Mouse (Mus musculus): ENCODE measurements around the gene Hps3. TPM values are rescaled to one million over a fixed set of nuclear protein-coding genes. Genes with fewer than 3 reads are reported as not detected.
"Not testable (repeated sequence)": the region's sequence is repeated elsewhere in the genome, so short reads cannot be mapped to it uniquely, and the experiment has no call there.

Gene Hps3
- polyA plus RNA-seq, 1 experiment from 2014 or later = 14.4 TPM

- Histone ChIP-seq H3K9ac (no peak overlapping the region), H3K36me3 (replicated peaks) (no peaks in the 10 kb centered on the region), H3K27me3 (no peaks in the 10 kb centered on the region), H3K27ac (no peak overlapping the region), H3K4me1 (0 out of 2 replicates have a peak, but pooled peaks cover 3% of the 10 kb centered on the region), H3K4me2 (no peak overlapping the region), H3K9me3 (no peaks in the 10 kb centered on the region), H3K4me3 (replicated peaks) (no peak overlapping the region)
- ATAC-seq (ENCODE audit: low FRiP score) = no peak
- 67% methylated on average over 3 of the region's 3 CpGs for WGBS
Observed at GRCm38 (mm10) chr3:19960570-19961114, 74.5 kb downstream of the Hps3 start.

GRCm38 (mm10) chr3:19958983-19959382 is 76.1 kb downstream of the Hps3 start:
- no peak overlapping the region for H3K4me3 ChIP-seq (replicated peaks)
- 71% methylated on average over 1 of the region's 1 CpGs for WGBS
- no peak for ATAC-seq (ENCODE audit: low FRiP score)
- no peaks in the 10 kb centered on the region for H3K36me3 ChIP-seq (replicated peaks)
- peaks cover 3% of the 10 kb centered on the region; the same call in 1 of the 2 replicates for H3K4me1 ChIP-seq
- no peak overlapping the region for H3K27ac ChIP-seq
- H3K9ac ChIP-seq = no peak overlapping the region
- H3K9me3 ChIP-seq = no peaks in the 10 kb centered on the region
- H3K27me3 ChIP-seq = no peaks in the 10 kb centered on the region
- H3K4me2 ChIP-seq = no peak overlapping the region

GRCm38 (mm10) chr3:19958031-19958430 is 77.1 kb downstream of the Hps3 start:
- Histone ChIP-seq H3K27ac (no peak overlapping the region), H3K27me3 (no peaks in the 10 kb centered on the region), H3K36me3 (replicated peaks) (no peaks in the 10 kb centered on the region), H3K9ac (no peak overlapping the region), H3K4me1 (peaks cover 6% of the 10 kb centered on the region; the same call in 1 of the 2 replicates), H3K4me2 (no peak overlapping the region), H3K9me3 (no peaks in the 10 kb centered on the region), H3K4me3 (replicated peaks) (no peak overlapping the region)
- ATAC-seq (ENCODE audit: low FRiP score) = no peak

GRCm38 (mm10) chr3:19956885-19957284 is 78.2 kb downstream of the Hps3 start, which contains the start of gene Cp:
Cp (plus strand) TSS chr3:19957054.
- Histone ChIP-seq H3K36me3 (replicated peaks) (no peaks in the 10 kb centered on the region), H3K9ac (no peak within 1 kb of the TSS), H3K4me1 (peaks cover 6% of the 10 kb centered on the region; the same call in 1 of the 2 replicates), H3K9me3 (no peaks in the 10 kb centered on the region), H3K4me3 (replicated peaks) (no peak within 1 kb of the TSS), H3K4me2 (no peak within 1 kb of the TSS), H3K27ac (no peak within 1 kb of the TSS), H3K27me3 (no peaks in the 10 kb centered on the region)
- 34% methylated on average over 5 of the region's 5 CpGs for WGBS
- no peak for ATAC-seq (ENCODE audit: low FRiP score)

GRCm38 (mm10) chr3:19953865-19954264 is 81.2 kb downstream of the Hps3 start:
- H3K27me3 ChIP-seq = no peaks in the 10 kb centered on the region
- no peaks in the 10 kb centered on the region for H3K36me3 ChIP-seq (replicated peaks)
- no peaks in the 10 kb centered on the region for H3K9me3 ChIP-seq
- H3K4me2 ChIP-seq = no peak overlapping the region
- H3K9ac ChIP-seq = no peak overlapping the region
- H3K4me1 ChIP-seq = peaks cover 6% of the 10 kb centered on the region; the same call in 1 of the 2 replicates
- peak; percentile 79 for ATAC-seq (ENCODE audit: low FRiP score)
- H3K4me3 ChIP-seq (replicated peaks) = no peak overlapping the region
- 10% methylated on average over 3 of the region's 3 CpGs for WGBS
- H3K27ac ChIP-seq = no peak overlapping the region

GRCm38 (mm10) chr3:19953425-19953824 is 81.7 kb downstream of the Hps3 start:
- WGBS = 8% methylated on average over 1 of the region's 1 CpGs

GRCm38 (mm10) chr3:19949401-19949800 is 85.7 kb downstream of the Hps3 start:
- not testable (repeated sequence) for ATAC-seq (ENCODE audit: low FRiP score); H3K4me1 ChIP-seq; H3K9me3 ChIP-seq; H3K27ac ChIP-seq; H3K36me3 ChIP-seq (replicated peaks); H3K4me2 ChIP-seq; H3K27me3 ChIP-seq; H3K4me3 ChIP-seq (replicated peaks); H3K9ac ChIP-seq
- WGBS = 92% methylated on average over 1 of the region's 1 CpGs

More at GRCm38 (mm10) chr3:19953425-19953824, 81.7 kb downstream of the Hps3 start:
- H3K4me1 ChIP-seq = peaks cover 6% of the 10 kb centered on the region; the same call in 1 of the 2 replicates
- H3K9ac ChIP-seq = no peak overlapping the region
- no peak overlapping the region for H3K4me3 ChIP-seq (replicated peaks)
- no peaks in the 10 kb centered on the region for H3K36me3 ChIP-seq (replicated peaks)
- ATAC-seq (ENCODE audit: low FRiP score) = peak; percentile 40; the same call in 1 of the 2 replicates
- no peaks in the 10 kb centered on the region for H3K27me3 ChIP-seq
- no peak overlapping the region for H3K4me2 ChIP-seq
- H3K9me3 ChIP-seq = no peaks in the 10 kb centered on the region
- H3K27ac ChIP-seq = no peak overlapping the region

- Histone ChIP-seq H3K4me1 (no peaks in the 10 kb centered on the region), H3K9me3 (no peaks in the 10 kb centered on the region), H3K4me2 (no peak overlapping the region), H3K27ac (no peak overlapping the region), H3K9ac (no peak overlapping the region), H3K4me3 (replicated peaks) (no peak overlapping the region), H3K36me3 (replicated peaks) (no peaks in the 10 kb centered on the region), H3K27me3 (no peaks in the 10 kb centered on the region)
- ATAC-seq (ENCODE audit: low FRiP score) = no peak
Observed at GRCm38 (mm10) chr3:19948552-19948951, 86.6 kb downstream of the Hps3 start.

Other genes starting within 250 kb of the Hps3 start
- gene Cp, start 78.3 kb downstream of the Hps3 start, polyA plus RNA-seq (2016; fragmentation: Nextera tagmentation; extraction: Ambion mirVana) = 1.7 and 4.2 TPM in 2 replicates
- gene Hltf, start 22.5 kb upstream of the Hps3 start, polyA plus RNA-seq (2016; fragmentation: Nextera tagmentation; extraction: Ambion mirVana) = 21.9 and 23.6 TPM in 2 replicates
- 23.8 and 26.5 TPM in 2 replicates for gene Gyg, start 120.0 kb upstream of the Hps3 start, polyA plus RNA-seq (2016; fragmentation: Nextera tagmentation; extraction: Ambion mirVana)
- 0.40 and 0.56 TPM in 2 replicates for gene Cpa3, start 206.9 kb upstream of the Hps3 start, polyA plus RNA-seq (2016; fragmentation: Nextera tagmentation; extraction: Ambion mirVana)
- gene Cpb1, start 240.4 kb upstream of the Hps3 start, polyA plus RNA-seq (2016; fragmentation: Nextera tagmentation; extraction: Ambion mirVana) = not detected in 2 replicates